Mouse (Mus musculus): Measurements from ENCODE around the gene Exoc6b. TPM values are rescaled to one million over a fixed set of nuclear protein-coding genes. Genes with fewer than 3 reads are reported as not detected.

Gene Exoc6b
- polyA plus RNA-seq, 1 experiment from 2014 or later: 16.9 TPM

Other genes starting within 250 kb of the Exoc6b start
- 52.7 and 58.3 TPM in 2 replicates for gene Spr, start 68.3 kb upstream of the Exoc6b start, polyA plus RNA-seq (2015; fragmentation: Nextera tagmentation; extraction: Ambion mirVana)
- gene Emx1, start 117.9 kb upstream of the Exoc6b start, polyA plus RNA-seq (2015; fragmentation: Nextera tagmentation; extraction: Ambion mirVana): 0.11 TPM in 1 of 2 replicates, not detected in the other